Mouse (Mus musculus) embryonic facial prominence, embryonic 12.5 days (tissue): ENCODE results near the gene Lsp1. TPM values are rescaled to one million over a fixed set of nuclear protein-coding genes. Genes with fewer than 3 reads are reported as not detected.

Experiments used
- ATAC-seq: fragments of 200-750 bp; cut with Nextera tagmentation; 2 replicates; pipeline ENCODE4 v1.8.0; 2017; ENCODE audit not compliant: insufficient number of reproducible peaks, insufficient read depth, low FRiP score, low TSS enrichment
- H3K27ac ChIP-seq: fragments of 300-500 bp; sonication (generic); 2 replicates; pipeline ENCODE4 v1.5.1; 2016; ENCODE audit warnings: mild to moderate bottlenecking
- H3K27me3 ChIP-seq: fragments of 300-500 bp; sonication (generic); 2 replicates; pipeline ENCODE4 v1.6.1; 2016; ENCODE audit warnings: mild to moderate bottlenecking, moderate library complexity
- H3K36me3 ChIP-seq: fragments of 300-500 bp; sonication (generic); 2 replicates; pipeline ENCODE4 v1.6.1; 2016; ENCODE audit warnings: mild to moderate bottlenecking
- H3K4me1 ChIP-seq: fragments of 300-500 bp; sonication (generic); 2 replicates; pipeline ENCODE4 v1.6.1; 2016
- H3K4me2 ChIP-seq: fragments of 300-500 bp; sonication (generic); replicated peaks from 2 replicates; pipeline ENCODE4 v1.6.1; 2016; ENCODE audit warnings: mild to moderate bottlenecking, moderate library complexity
- H3K4me3 ChIP-seq: fragments of 300-500 bp; sonication (generic); 2 replicates; pipeline ENCODE4 v1.5.1; 2016; ENCODE audit warnings: mild to moderate bottlenecking
- H3K9ac ChIP-seq: fragments of 300-500 bp; sonication (generic); 2 replicates; pipeline ENCODE4 v1.6.1; 2016; ENCODE audit warnings: mild to moderate bottlenecking, moderate library complexity
- H3K9me3 ChIP-seq: fragments of 300-500 bp; sonication (generic); 2 replicates; pipeline ENCODE4 v1.6.1; 2016; ENCODE audit warnings: mild to moderate bottlenecking, moderate library complexity
- whole genome bisulfite sequencing: fragments of 180-500 bp; shearing (Covaris S2); methylation state at CpG from one replicate; pipeline ENCODE4 v1.1.7; 2016; 5-methylcytosine and 5-hydroxymethylcytosine counted together
- polyA plus RNA-seq: library from polyadenylated mRNA; unstranded; fragments of >200 nt; fragmentation: Nextera tagmentation; extraction: Ambion mirVana; gene quantifications from 2 replicates; pipeline ENCODE4 v1.2.1, GENCODE M21; 2016

The Lsp1 gene
- polyA plus RNA-seq, 1 experiment from 2014 or later: 24.5 TPM

GRCm38 (mm10) chr7:142462594-142463078 lies 2.0 kb downstream of the Lsp1 start:
- Histone ChIP-seq H3K9ac (no peak overlapping the region), H3K27me3 (no peaks in the 10 kb centered on the region), H3K4me2 (no peak overlapping the region), H3K4me1 (peaks cover 17% of the 10 kb centered on the region), H3K9me3 (no peaks in the 10 kb centered on the region), H3K36me3 (no peaks in the 10 kb centered on the region), H3K4me3 (no peak overlapping the region), H3K27ac (0 out of 2 replicates have a peak overlapping the region, but pooled peaks have one; percentile 12)
- WGBS: 82% methylated on average over 4 of the region's 4 CpGs
- no peak for ATAC-seq

- H3K4me1 ChIP-seq: peaks cover 42% of the 10 kb centered on the region
- H3K36me3 ChIP-seq: no peaks in the 10 kb centered on the region
- H3K4me2 ChIP-seq: no peak overlapping the region
- no peaks in the 10 kb centered on the region for H3K9me3 ChIP-seq
- no peak for ATAC-seq
- H3K27ac ChIP-seq: peak overlapping the region; percentile 88
- H3K9ac ChIP-seq: no peak overlapping the region
- no peaks in the 10 kb centered on the region for H3K27me3 ChIP-seq
- 75% methylated on average over 7 of the region's 7 CpGs for WGBS
- no peak overlapping the region for H3K4me3 ChIP-seq
Observed at GRCm38 (mm10) chr7:142470171-142470691, 9.6 kb downstream of the Lsp1 start.

GRCm38 (mm10) chr7:142470808-142471413 lies 10.3 kb downstream of the Lsp1 start:
- H3K9me3 ChIP-seq: no peaks in the 10 kb centered on the region
- H3K27ac ChIP-seq: peak overlapping the region; percentile 88
- H3K27me3 ChIP-seq: no peaks in the 10 kb centered on the region
- H3K4me3 ChIP-seq: no peak overlapping the region
- H3K4me1 ChIP-seq: peaks cover 47% of the 10 kb centered on the region
- 14% methylated on average over 4 of the region's 4 CpGs for WGBS
- no peaks in the 10 kb centered on the region for H3K36me3 ChIP-seq
- H3K4me2 ChIP-seq: 0 out of 2 replicates have a peak overlapping the region, but pooled peaks have one; percentile 18
- H3K9ac ChIP-seq: no peak overlapping the region
- no peak for ATAC-seq

- Histone ChIP-seq H3K4me2 (peak overlapping the region; percentile 18; the same call in 1 of the 2 replicates), H3K9me3 (no peaks in the 10 kb centered on the region), H3K27ac (peak overlapping the region; percentile 88), H3K4me3 (no peak overlapping the region), H3K9ac (peak overlapping the region; percentile 56; the same call in 1 of the 2 replicates), H3K27me3 (no peaks in the 10 kb centered on the region), H3K36me3 (no peaks in the 10 kb centered on the region), H3K4me1 (peaks cover 47% of the 10 kb centered on the region)
- 45% methylated on average over 6 of the region's 6 CpGs for WGBS
- no peak for ATAC-seq
Observed at GRCm38 (mm10) chr7:142471414-142471861, 10.8 kb downstream of the Lsp1 start.

- Histone ChIP-seq H3K27ac (peak overlapping the region; percentile 88), H3K9me3 (no peaks in the 10 kb centered on the region), H3K4me2 (peak overlapping the region; percentile 18; the same call in 1 of the 2 replicates), H3K4me1 (peaks cover 47% of the 10 kb centered on the region), H3K27me3 (no peaks in the 10 kb centered on the region), H3K9ac (peak overlapping the region; percentile 56), H3K36me3 (no peaks in the 10 kb centered on the region), H3K4me3 (no peak overlapping the region)
- no peak for ATAC-seq
- WGBS: 33% methylated on average over 14 of the region's 15 CpGs
Observed at GRCm38 (mm10) chr7:142471884-142472570, 11.4 kb downstream of the Lsp1 start.

- no peak overlapping the region for H3K4me3 ChIP-seq
- ATAC-seq: no peak
- no peaks in the 10 kb centered on the region for H3K36me3 ChIP-seq
- WGBS: 92% methylated on average over 4 of the region's 4 CpGs
- H3K9me3 ChIP-seq: no peaks in the 10 kb centered on the region
- no peaks in the 10 kb centered on the region for H3K27me3 ChIP-seq
- H3K4me2 ChIP-seq: 0 out of 2 replicates have a peak overlapping the region, but pooled peaks have one; percentile 4
- H3K4me1 ChIP-seq: peaks cover 47% of the 10 kb centered on the region
- no peak overlapping the region; the same call in 1 of the 2 replicates for H3K9ac ChIP-seq
- H3K27ac ChIP-seq: peak overlapping the region; percentile 88; the same call in 1 of the 2 replicates
Observed at GRCm38 (mm10) chr7:142472936-142473335, 12.3 kb downstream of the Lsp1 start.

GRCm38 (mm10) chr7:142473476-142473875 lies 12.9 kb downstream of the Lsp1 start:
- H3K4me3 ChIP-seq: no peak overlapping the region
- no peak overlapping the region for H3K4me2 ChIP-seq
- 86% methylated on average over 2 of the region's 2 CpGs for WGBS
- peaks cover 47% of the 10 kb centered on the region for H3K4me1 ChIP-seq
- ATAC-seq: no peak
- 0 out of 2 replicates have a peak overlapping the region, but pooled peaks have one; percentile 88 for H3K27ac ChIP-seq
- no peaks in the 10 kb centered on the region for H3K27me3 ChIP-seq
- no peaks in the 10 kb centered on the region for H3K36me3 ChIP-seq
- H3K9ac ChIP-seq: no peak overlapping the region
- no peaks in the 10 kb centered on the region for H3K9me3 ChIP-seq

- H3K27ac ChIP-seq: 0 out of 2 replicates have a peak overlapping the region, but pooled peaks have one; percentile 1
- H3K36me3 ChIP-seq: no peaks in the 10 kb centered on the region
- no peak overlapping the region for H3K4me3 ChIP-seq
- no peaks in the 10 kb centered on the region for H3K9me3 ChIP-seq
- no peaks in the 10 kb centered on the region for H3K27me3 ChIP-seq
- no peak for ATAC-seq
- no peak overlapping the region for H3K9ac ChIP-seq
- 89% methylated on average over 14 of the region's 14 CpGs for WGBS
- H3K4me2 ChIP-seq: no peak overlapping the region
- peaks cover 43% of the 10 kb centered on the region for H3K4me1 ChIP-seq
Observed at GRCm38 (mm10) chr7:142474799-142475198, 14.2 kb downstream of the Lsp1 start.

GRCm38 (mm10) chr7:142475641-142476040 lies 15.0 kb downstream of the Lsp1 start:
- no peaks in the 10 kb centered on the region for H3K27me3 ChIP-seq
- no peak overlapping the region for H3K4me3 ChIP-seq
- ATAC-seq: no peak
- no peak overlapping the region for H3K9ac ChIP-seq
- WGBS: 68% methylated on average over 7 of the region's 7 CpGs
- no peaks in the 10 kb centered on the region for H3K9me3 ChIP-seq
- H3K36me3 ChIP-seq: no peaks in the 10 kb centered on the region
- H3K4me1 ChIP-seq: peaks cover 42% of the 10 kb centered on the region
- no peak overlapping the region for H3K4me2 ChIP-seq
- H3K27ac ChIP-seq: peak overlapping the region; percentile 12; the same call in 1 of the 2 replicates

- Histone ChIP-seq H3K4me1 (peaks cover 43% of the 10 kb centered on the region), H3K9ac (no peak overlapping the region)
Observed at GRCm38 (mm10) chr7:142476271-142476670, 15.7 kb downstream of the Lsp1 start.

GRCm38 (mm10) chr7:142476795-142477452 lies 16.3 kb downstream of the Lsp1 start:
- Histone ChIP-seq H3K27ac (no peak overlapping the region), H3K9me3 (no peaks in the 10 kb centered on the region), H3K4me1 (peaks cover 43% of the 10 kb centered on the region), H3K9ac (no peak overlapping the region), H3K36me3 (no peaks in the 10 kb centered on the region), H3K27me3 (no peaks in the 10 kb centered on the region), H3K4me3 (no peak overlapping the region), H3K4me2 (no peak overlapping the region)
- 87% methylated on average over 13 of the region's 13 CpGs for WGBS
- ATAC-seq: no peak

More at GRCm38 (mm10) chr7:142476271-142476670, 15.7 kb downstream of the Lsp1 start:
- no peaks in the 10 kb centered on the region for H3K27me3 ChIP-seq
- H3K4me2 ChIP-seq: no peak overlapping the region
- H3K27ac ChIP-seq: no peak overlapping the region
- ATAC-seq: no peak
- no peak overlapping the region for H3K4me3 ChIP-seq
- no peaks in the 10 kb centered on the region for H3K36me3 ChIP-seq
- WGBS: 72% methylated on average over 5 of the region's 5 CpGs
- no peaks in the 10 kb centered on the region for H3K9me3 ChIP-seq
